In the genomic region with DNA sequence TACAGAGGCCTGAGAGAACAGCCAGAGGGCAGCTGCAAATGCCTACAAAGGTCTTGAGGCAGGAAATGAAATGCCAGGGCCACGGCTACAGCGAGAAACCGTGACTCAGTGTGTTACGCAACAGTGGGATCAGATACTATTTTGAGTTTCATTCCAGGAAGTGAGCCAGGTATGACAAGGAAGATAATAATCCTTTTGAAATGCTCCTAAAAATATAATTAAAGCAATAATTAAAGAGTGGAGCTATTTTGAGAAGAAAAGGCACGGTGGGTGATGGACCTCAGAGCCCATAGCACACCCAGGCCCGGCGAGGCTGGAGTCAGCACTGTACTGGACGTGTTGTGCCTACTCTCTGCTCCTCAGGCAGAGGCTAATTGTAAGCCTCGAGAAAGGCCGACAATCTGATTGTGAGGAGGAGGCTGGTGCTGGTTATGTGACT, we compare ENCODE assay signal across 8 mouse cellular contexts. TPM values are rescaled to one million over a fixed set of nuclear protein-coding genes. Genes with fewer than 3 reads are reported as not detected.
A peak's percentile ranks its signal among the peaks of the same experiment; 100 is the strongest.
DNase-seq lines count a peak whose midpoint lies in the region; ATAC-seq and TF ChIP-seq lines count a peak whose summit lies in the region.

No protein-coding gene starts in this region.

- WGBS in liver, postnatal 0 days (ENCODE audit: insufficient replicate concordance) = 28% methylated on average over 10 of the region's 10 CpGs
- 36% methylated on average over 10 of the region's 10 CpGs for WGBS in liver, embryonic 12.5 days (ENCODE audit: insufficient replicate concordance)
- WGBS in heart, embryonic 14.5 days = 40% methylated on average over 10 of the region's 10 CpGs
- 49% methylated on average over 10 of the region's 10 CpGs for WGBS in stomach, embryonic 15.5 days

- no peak overlapping the region for H3K9ac ChIP-seq in liver, postnatal 0 days (replicated peaks)
- no peak overlapping the region for H3K9ac ChIP-seq in liver, embryonic 12.5 days
- no peak overlapping the region for H3K9ac ChIP-seq in heart, embryonic 14.5 days (ENCODE audit: low read length)
- H3K9ac ChIP-seq in stomach, embryonic 15.5 days = no peak overlapping the region

- H3K27ac ChIP-seq in liver, postnatal 0 days (ENCODE audit: low read depth) = 0 out of 2 replicates have a peak overlapping the region, but pooled peaks have one; percentile 7
- H3K27ac ChIP-seq in liver, embryonic 12.5 days = no peak overlapping the region
- peak overlapping the region; percentile 37 to 57; a peak in 2 of 4 replicates for H3K27ac ChIP-seq in heart, embryonic 14.5 days (replicated peaks in 1 of 2; ENCODE audit: control insufficient read depth in 1 of 2, insufficient read depth in 1 of 2, low read depth in 2 of 2, low read length in 2 of 2)
- peak overlapping the region; percentile 75 for H3K27ac ChIP-seq in stomach, embryonic 15.5 days

- no peaks in the 10 kb centered on the region for H3K9me3 ChIP-seq in liver, postnatal 0 days (ENCODE audit: low read length)
- no peaks in the 10 kb centered on the region for H3K9me3 ChIP-seq in liver, embryonic 12.5 days (replicated peaks)
- H3K9me3 ChIP-seq in heart, embryonic 14.5 days (ENCODE audit: control insufficient read depth, low read length) = no peaks in the 10 kb centered on the region
- no peaks in the 10 kb centered on the region for H3K9me3 ChIP-seq in stomach, embryonic 15.5 days

- TF ChIP-seq EP300 in liver, postnatal 0 days (IDR thresholded peaks at IDR 0.05; ENCODE audit: low read depth) = peak; percentile 17; the same call in 1 of the 2 replicates

- peaks cover 5% of the 10 kb centered on the region; the same call in 1 of the 2 replicates for H3K4me1 ChIP-seq in liver, postnatal 0 days (ENCODE audit: insufficient read depth)
- H3K4me1 ChIP-seq in liver, embryonic 12.5 days = peaks cover 8% of the 10 kb centered on the region; the same call in 1 of the 2 replicates
- H3K4me1 ChIP-seq in heart, embryonic 14.5 days (ENCODE audit: control insufficient read depth in 2 of 2, insufficient read depth in 2 of 2, low read length in 2 of 2) = peaks cover 3 to 12% of the 10 kb centered on the region in 2 experiments; a peak in 3 of 4 replicates
- H3K4me1 ChIP-seq in stomach, embryonic 15.5 days = no peaks in the 10 kb centered on the region

- H3K36me3 ChIP-seq in liver, postnatal 0 days (replicated peaks; ENCODE audit: insufficient read depth, low read length) = peaks cover 7% of the 10 kb centered on the region; the same call in 1 of the 2 replicates
- H3K36me3 ChIP-seq in liver, embryonic 12.5 days = peaks cover 9% of the 10 kb centered on the region; the same call in 1 of the 2 replicates
- peaks cover 11% of the 10 kb centered on the region for H3K36me3 ChIP-seq in heart, embryonic 14.5 days (ENCODE audit: control insufficient read depth, insufficient read depth, low read length)
- H3K36me3 ChIP-seq in stomach, embryonic 15.5 days = no peaks in the 10 kb centered on the region

- peak; percentile 40 for DNase-seq in liver, postnatal 0 days
- peak; percentile 45 for DNase-seq in c-Kit-positive CD71-negative TER-119-negative erythroid progenitor cells, embryonic 14.5 days (ENCODE audit: low read depth)
- peak; percentile 49 for DNase-seq in layer of hippocampus, adult 9-10 months (ENCODE audit: low spot score)
- no peak for DNase-seq in embryo, embryonic 9.5 days (ENCODE audit: extremely low spot score)
- no peak for DNase-seq in embryo, embryonic 10 days (ENCODE audit: low spot score)

- no peaks in the 10 kb centered on the region for H3K27me3 ChIP-seq in liver, postnatal 0 days (ENCODE audit: insufficient read depth, low read length)
- H3K27me3 ChIP-seq in liver, embryonic 12.5 days (replicated peaks) = no peaks in the 10 kb centered on the region
- no peaks in the 10 kb centered on the region for H3K27me3 ChIP-seq in heart, embryonic 14.5 days (ENCODE audit: control insufficient read depth, insufficient read depth, low read length)
- H3K27me3 ChIP-seq in stomach, embryonic 15.5 days (replicated peaks) = no peaks in the 10 kb centered on the region

- H3K4me2 ChIP-seq in liver, postnatal 0 days (ENCODE audit: low read depth, low read length) = no peak overlapping the region
- H3K4me2 ChIP-seq in liver, embryonic 12.5 days = no peak overlapping the region
- no peak overlapping the region for H3K4me2 ChIP-seq in heart, embryonic 14.5 days (ENCODE audit: low read length)
- H3K4me2 ChIP-seq in stomach, embryonic 15.5 days = no peak overlapping the region

- ATAC-seq in liver, postnatal 0 days = peak; percentile 61
- no peak for ATAC-seq in liver, embryonic 12.5 days
- ATAC-seq in heart, embryonic 14.5 days (ENCODE audit: insufficient number of reproducible peaks, insufficient read depth, low FRiP score, low read depth) = no peak
- peak; percentile 74; the same call in 1 of the 2 replicates for ATAC-seq in stomach, embryonic 15.5 days (ENCODE audit: insufficient read depth, low FRiP score, low read depth)

- H3K4me3 ChIP-seq in liver, postnatal 0 days (ENCODE audit: low read depth, low read length) = no peak overlapping the region
- no peak overlapping the region for H3K4me3 ChIP-seq in liver, embryonic 12.5 days
- H3K4me3 ChIP-seq in heart, embryonic 14.5 days (ENCODE audit: control insufficient read depth in 1 of 2, insufficient read depth in 1 of 2, low read depth in 1 of 2, low read length in 2 of 2) = no peak overlapping the region
- no peak overlapping the region for H3K4me3 ChIP-seq in stomach, embryonic 15.5 days (replicated peaks)

- no peak for TF ChIP-seq CTCF in liver, postnatal 0 days (IDR thresholded peaks at IDR 0.05; ENCODE audit: low read depth)

RNA-seq across cellular contexts. Expression of a gene that starts 37.4 kb away (rescaled TPM):
- polyA plus RNA-seq in liver, postnatal 0 days (2015; fragmentation: Nextera tagmentation; extraction: Ambion mirVana) = 33.2 and 37.4 TPM in 2 replicates
- polyA plus RNA-seq in liver, embryonic 12.5 days (2016; fragmentation: Nextera tagmentation; extraction: Ambion mirVana) = 30.1 and 32.6 TPM in 2 replicates
- 56.1 and 56.4 TPM in 2 replicates for polyA plus RNA-seq in heart, embryonic 14.5 days (2014; fragmentation: Nextera tagmentation; extraction: Ambion mirVana)
- polyA plus RNA-seq in stomach, embryonic 15.5 days (2015; fragmentation: Nextera tagmentation; extraction: Ambion mirVana) = 43.9 and 44.4 TPM in 2 replicates

Comparison
In these comparisons a context has a peak if more than half of its experiments do, and no peak if none do; other contexts are left out.
1. ATAC-seq: peak in liver, postnatal 0 days (single experiment) and stomach, embryonic 15.5 days (single experiment); none in liver, embryonic 12.5 days (single experiment) and heart, embryonic 14.5 days (single experiment).
2. DNase-seq: peak in liver, postnatal 0 days (single experiment), c-Kit-positive CD71-negative TER-119-negative erythroid progenitor cells, embryonic 14.5 days (single experiment) and layer of hippocampus, adult 9-10 months (single experiment); none in embryo, embryonic 9.5 days (single experiment) and embryo, embryonic 10 days (single experiment).